Mouse (Mus musculus) kidney, postnatal 0 days (tissue): ENCODE results near the gene Ccdc65. TPM values are rescaled to one million over a fixed set of nuclear protein-coding genes. Genes with fewer than 3 reads are reported as not detected.

Source experiments
- ATAC-seq: fragments of 200-750 bp; cut with Nextera tagmentation; replicated peaks from 2 replicates; pipeline ENCODE4 v1.8.0; 2017; ENCODE audit warnings: low read depth, moderate number of reproducible peaks, moderate TSS enrichment, moderate library complexity; ENCODE audit not compliant: low FRiP score
- DNase-seq: peaks from one replicate; pipeline ENCODE4 v3.0.0-alpha.2; 2016; ENCODE audit warnings: low spot score
- H3K27ac ChIP-seq: fragments of 300-500 bp; sonication (generic); 2 replicates; pipeline ENCODE4 v1.5.1; 2014; ENCODE audit warnings: mild to moderate bottlenecking
- H3K27me3 ChIP-seq: fragments of 300-500 bp; sonication (generic); 2 replicates; pipeline ENCODE4 v1.6.1; 2014; ENCODE audit warnings: low read length, mixed read lengths; ENCODE audit not compliant: insufficient read depth
- H3K36me3 ChIP-seq: fragments of 300-500 bp; sonication (generic); 2 replicates; pipeline ENCODE4 v1.6.1; 2014; ENCODE audit warnings: low read length, mixed read lengths; ENCODE audit not compliant: insufficient read depth
- H3K4me1 ChIP-seq: fragments of 300-500 bp; sonication (generic); replicated peaks from 2 replicates; pipeline ENCODE4 v1.6.1; 2014; ENCODE audit warnings: antibody characterized with exemption, low read length, mixed read lengths; ENCODE audit not compliant: insufficient read depth
- H3K4me2 ChIP-seq: fragments of 300-500 bp; sonication (generic); 2 replicates; pipeline ENCODE4 v1.6.1; 2014; ENCODE audit warnings: mild to moderate bottlenecking, low read length, moderate library complexity, mixed read lengths
- H3K4me3 ChIP-seq: fragments of 300-500 bp; sonication (generic); replicated peaks from 2 replicates; pipeline ENCODE4 v1.5.1; 2014; ENCODE audit warnings: low read depth, low read length
- H3K9ac ChIP-seq: fragments of 300-500 bp; sonication (generic); 2 replicates; pipeline ENCODE4 v1.6.1; 2014; ENCODE audit warnings: low read depth, low read length
- H3K9me3 ChIP-seq: fragments of 300-500 bp; sonication (generic); replicated peaks from 2 replicates; pipeline ENCODE4 v1.6.1; 2016; ENCODE audit warnings: low read length, inconsistent platforms, mixed read lengths
- CTCF ChIP-seq: IDR thresholded peaks from 2 replicates; pipeline ENCODE4 v1.5.1; 2016; ENCODE audit warnings: antibody characterized with exemption, low read depth, mild to moderate bottlenecking, moderate library complexity
- WGBS: fragments of 180-500 bp; shearing (Covaris S2); extraction: QIAGEN DNeasy Blood & Tissue Kit; methylation state at CpG from one replicate; pipeline ENCODE4 v1.1.7; 2014; 5-methylcytosine and 5-hydroxymethylcytosine counted together
- polyA plus RNA-seq: library from polyadenylated mRNA; unstranded; fragments of >200 nt; fragmentation: Nextera tagmentation; extraction: Ambion mirVana; gene quantifications from 2 replicates; pipeline ENCODE4 v1.2.1, GENCODE M21; 2015

Ccdc65 gene
- polyA plus RNA-seq, 1 experiment from 2014 or later: 0.74 TPM

DNA sequence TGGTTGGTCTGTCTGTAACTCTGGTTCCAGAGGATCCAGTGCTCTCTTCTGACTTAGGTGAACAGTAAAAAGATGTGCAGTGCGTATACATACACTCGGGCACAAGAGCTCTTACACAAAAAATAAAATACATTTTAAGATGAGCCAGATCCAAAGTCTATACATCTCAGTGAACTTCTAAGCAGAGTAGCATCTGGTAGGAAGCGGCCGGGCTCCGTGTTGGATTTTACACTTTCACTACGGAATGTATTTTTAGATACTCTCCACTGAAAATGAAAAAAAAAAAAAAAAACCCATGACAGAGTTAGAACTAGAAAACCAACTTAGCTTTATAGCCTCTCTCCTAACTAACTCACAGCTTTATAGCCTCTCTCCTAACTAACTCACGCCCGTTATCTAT, 27.3 kb upstream of the Ccdc65 start:
- Histone ChIP-seq H3K36me3 (no peaks in the 10 kb centered on the region), H3K27me3 (peaks cover 12% of the 10 kb centered on the region), H3K4me2 (no peak overlapping the region), H3K4me1 (peaks cover 15% of the 10 kb centered on the region), H3K27ac (no peak overlapping the region), H3K9me3 (no peaks in the 10 kb centered on the region), H3K4me3 (no peak overlapping the region), H3K9ac (no peak overlapping the region)
- 77% methylated on average over 8 of the region's 8 CpGs for WGBS
- no peak for TF ChIP-seq CTCF
- DNase-seq (no peak), ATAC-seq (no peak)

DNA sequence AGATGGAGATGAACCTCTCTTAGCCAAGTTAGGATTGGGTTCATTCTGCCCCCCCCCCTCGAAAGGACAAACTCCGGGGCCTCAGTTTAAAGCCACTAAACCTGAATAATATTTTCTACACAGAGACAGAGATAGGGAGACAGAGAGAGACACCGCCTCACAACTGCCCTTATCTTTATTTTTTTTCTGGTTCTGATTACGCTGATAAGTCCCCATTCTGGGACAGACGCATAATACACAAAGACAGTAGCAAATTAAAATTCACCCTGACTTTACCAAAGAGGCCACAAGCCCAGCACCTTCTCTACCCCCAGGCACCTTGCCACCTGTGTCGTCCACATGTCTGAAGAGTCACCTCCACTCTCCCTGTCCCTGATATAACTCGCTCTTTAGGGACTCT, 26.4 kb upstream of the Ccdc65 start:
- no peak overlapping the region for H3K27ac ChIP-seq
- DNase-seq (no peak), ATAC-seq (no peak)
- 0 out of 2 replicates have a peak, but pooled peaks cover 4% of the 10 kb centered on the region for H3K27me3 ChIP-seq
- no peaks in the 10 kb centered on the region for H3K9me3 ChIP-seq
- H3K9ac ChIP-seq: no peak overlapping the region
- H3K4me1 ChIP-seq: peaks cover 7% of the 10 kb centered on the region
- WGBS: 77% methylated on average over 7 of the region's 7 CpGs
- no peak overlapping the region for H3K4me3 ChIP-seq
- no peaks in the 10 kb centered on the region for H3K36me3 ChIP-seq
- H3K4me2 ChIP-seq: no peak overlapping the region
- no peak for TF ChIP-seq CTCF

DNA sequence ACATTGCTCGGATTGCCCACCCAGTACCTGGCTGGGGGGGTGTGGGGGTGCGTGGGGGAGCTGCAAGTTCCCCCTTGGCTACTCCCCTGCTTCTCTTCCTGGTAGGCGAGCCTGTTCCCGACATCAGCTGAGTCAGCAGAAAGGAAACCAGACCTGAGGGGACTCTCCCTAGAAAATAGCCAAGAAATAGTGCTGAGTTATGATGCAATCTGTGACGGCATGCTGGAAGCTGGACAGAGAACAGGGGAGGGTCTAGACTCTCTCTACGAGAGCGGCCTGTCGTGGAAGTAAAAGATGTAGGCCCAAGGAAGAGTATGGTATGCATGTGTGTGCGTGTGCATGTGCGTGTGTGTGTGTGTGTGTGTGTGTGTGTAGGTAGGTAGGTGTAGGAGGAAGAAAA, 24.8 kb upstream of the Ccdc65 start:
- whole genome bisulfite sequencing: 45% methylated on average over 10 of the region's 10 CpGs
- ATAC-seq: no peak
- no peaks in the 10 kb centered on the region for H3K36me3 ChIP-seq
- no peaks in the 10 kb centered on the region for H3K9me3 ChIP-seq
- no peak overlapping the region for H3K27ac ChIP-seq
- no peak for TF ChIP-seq CTCF
- no peaks in the 10 kb centered on the region for H3K4me1 ChIP-seq
- H3K4me3 ChIP-seq: no peak overlapping the region
- H3K27me3 ChIP-seq: no peaks in the 10 kb centered on the region
- no peak overlapping the region for H3K9ac ChIP-seq
- H3K4me2 ChIP-seq: no peak overlapping the region
- no peak for DNase-seq

DNA sequence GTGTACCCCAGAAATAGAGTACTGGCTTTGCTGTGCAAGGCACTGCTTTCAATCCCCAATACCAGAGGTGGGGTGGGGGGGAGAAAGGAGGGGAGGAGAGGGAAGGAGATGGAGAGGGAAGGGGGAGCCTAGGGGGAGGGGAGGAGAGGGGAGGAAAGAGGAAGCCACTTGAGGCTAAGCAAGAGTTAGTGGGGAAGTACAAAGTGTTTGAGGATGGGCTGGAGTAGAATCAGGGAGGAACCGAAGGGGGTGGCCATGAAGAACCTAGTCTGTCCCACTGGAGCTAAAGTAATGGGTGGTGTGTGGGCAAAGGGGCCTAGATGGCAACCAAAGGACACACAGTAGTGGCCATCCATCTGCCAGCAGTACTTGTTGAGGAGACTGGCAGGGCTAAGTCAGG, 24.3 kb upstream of the Ccdc65 start:
- no peak for DNase-seq
- H3K4me1 ChIP-seq: no peaks in the 10 kb centered on the region
- no peak overlapping the region for H3K27ac ChIP-seq
- H3K4me3 ChIP-seq: no peak overlapping the region
- 82% methylated on average over 1 of the region's 1 CpGs for WGBS
- ATAC-seq: no peak
- no peak for TF ChIP-seq CTCF
- no peaks in the 10 kb centered on the region for H3K27me3 ChIP-seq
- H3K9me3 ChIP-seq: no peaks in the 10 kb centered on the region
- no peaks in the 10 kb centered on the region for H3K36me3 ChIP-seq
- no peak overlapping the region for H3K4me2 ChIP-seq
- no peak overlapping the region for H3K9ac ChIP-seq

GRCm38 (mm10) chr15:98685926-98686325, 22.1 kb upstream of the Ccdc65 start:
- 78% methylated on average over 3 of the region's 3 CpGs for WGBS
- H3K4me1 ChIP-seq: no peaks in the 10 kb centered on the region
- no peak overlapping the region for H3K4me2 ChIP-seq
- TF ChIP-seq CTCF: peak; percentile 27; the same call in 1 of the 2 replicates
- H3K27ac ChIP-seq: no peak overlapping the region
- H3K9me3 ChIP-seq: no peaks in the 10 kb centered on the region
- H3K36me3 ChIP-seq: no peaks in the 10 kb centered on the region
- DNase-seq (no peak), ATAC-seq (no peak)
- no peak overlapping the region for H3K4me3 ChIP-seq
- H3K27me3 ChIP-seq: no peaks in the 10 kb centered on the region
- H3K9ac ChIP-seq: no peak overlapping the region

DNA sequence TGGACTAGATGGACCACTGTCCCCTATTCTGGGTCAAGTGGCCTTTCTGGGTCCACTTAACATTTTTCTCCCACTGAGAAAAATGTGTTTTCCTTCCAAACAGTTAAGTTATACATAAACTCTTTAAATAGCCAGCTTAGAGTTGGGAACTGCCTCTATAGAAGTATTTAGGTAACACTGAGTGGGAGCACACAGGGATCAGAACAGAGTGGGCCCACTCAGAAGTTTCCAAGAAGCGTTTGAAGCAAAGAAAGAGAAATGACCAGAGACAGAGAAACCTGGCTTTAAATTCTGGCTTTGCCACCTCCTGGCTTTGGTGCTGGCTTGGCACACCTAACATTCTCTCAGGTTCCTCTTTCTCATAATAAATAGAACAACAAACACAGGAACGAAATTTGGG, 18.3 kb upstream of the Ccdc65 start:
- Histone ChIP-seq H3K4me3 (no peak overlapping the region), H3K9me3 (no peaks in the 10 kb centered on the region), H3K36me3 (no peaks in the 10 kb centered on the region), H3K9ac (no peak overlapping the region), H3K4me1 (peaks cover 5% of the 10 kb centered on the region; the same call in 1 of the 2 replicates), H3K4me2 (no peak overlapping the region), H3K27ac (no peak overlapping the region), H3K27me3 (no peaks in the 10 kb centered on the region)
- TF ChIP-seq CTCF: no peak
- ATAC-seq (no peak), DNase-seq (no peak)
- WGBS: 80% methylated on average over 2 of the region's 2 CpGs

GRCm38 (mm10) chr15:98691486-98692147, 16.4 kb upstream of the Ccdc65 start:
- Histone ChIP-seq H3K27me3 (no peaks in the 10 kb centered on the region), H3K4me3 (no peak overlapping the region), H3K9ac (no peak overlapping the region), H3K4me2 (no peak overlapping the region), H3K36me3 (no peaks in the 10 kb centered on the region), H3K9me3 (no peaks in the 10 kb centered on the region), H3K4me1 (peaks cover 9% of the 10 kb centered on the region; the same call in 1 of the 2 replicates), H3K27ac (no peak overlapping the region)
- ATAC-seq: no peak
- WGBS: 32% methylated on average over 7 of the region's 7 CpGs
- no peak for DNase-seq
- no peak for TF ChIP-seq CTCF
